Mouse (Mus musculus) midbrain, embryonic 13.5 days (tissue): ENCODE data around the gene Myo10. TPM values are rescaled to one million over a fixed set of nuclear protein-coding genes. Genes with fewer than 3 reads are reported as not detected.

ENCODE experiments used
- ATAC-seq: fragments of 200-750 bp; cut with Nextera tagmentation; 2 replicates; pipeline ENCODE4 v1.8.0; 2017; ENCODE audit warnings: mild to moderate bottlenecking, moderate TSS enrichment, moderate library complexity
- H3K27ac ChIP-seq: fragments of 300-500 bp; sonication (generic); 2 replicates; pipeline ENCODE4 v1.5.1; 2015; ENCODE audit warnings: inconsistent platforms, mild to moderate bottlenecking, moderate library complexity
- H3K27me3 ChIP-seq: fragments of 300-500 bp; sonication (generic); 2 replicates; pipeline ENCODE4 v1.6.1; 2015; ENCODE audit warnings: mild to moderate bottlenecking, inconsistent platforms
- H3K36me3 ChIP-seq: fragments of 300-500 bp; sonication (generic); 2 replicates; pipeline ENCODE4 v1.6.1; 2015; ENCODE audit warnings: mild to moderate bottlenecking, inconsistent platforms
- H3K4me1 ChIP-seq: fragments of 300-500 bp; sonication (generic); replicated peaks from 2 replicates; pipeline ENCODE4 v1.6.1; 2015; ENCODE audit warnings: inconsistent platforms
- H3K4me2 ChIP-seq: fragments of 300-500 bp; sonication (generic); replicated peaks from 2 replicates; pipeline ENCODE4 v1.6.1; 2015; ENCODE audit warnings: moderate library complexity, mild to moderate bottlenecking, inconsistent platforms
- H3K4me3 ChIP-seq: fragments of 300-500 bp; sonication (generic); replicated peaks from 2 replicates; pipeline ENCODE4 v1.5.1; 2015; ENCODE audit warnings: mild to moderate bottlenecking, inconsistent platforms
- H3K9ac ChIP-seq: fragments of 300-500 bp; sonication (generic); replicated peaks from 2 replicates; pipeline ENCODE4 v1.6.1; 2015; ENCODE audit warnings: mild to moderate bottlenecking, inconsistent platforms
- H3K9me3 ChIP-seq: fragments of 300-500 bp; sonication (generic); 2 replicates; pipeline ENCODE4 v1.6.1; 2016; ENCODE audit warnings: mild to moderate bottlenecking, inconsistent platforms
- WGBS: fragments of 180-500 bp; shearing (Covaris S2); methylation state at CpG from one replicate; pipeline ENCODE4 v1.1.7; 2015; 5-methylcytosine and 5-hydroxymethylcytosine counted together
- polyA plus RNA-seq: library from polyadenylated mRNA; unstranded; fragments of >200 nt; fragmentation: Nextera tagmentation; extraction: Ambion mirVana; gene quantifications from 2 replicates; pipeline ENCODE4 v1.2.1, GENCODE M21; 2015

Myo10 gene
- polyA plus RNA-seq, 1 experiment from 2014 or later: 42.9 TPM

DNA sequence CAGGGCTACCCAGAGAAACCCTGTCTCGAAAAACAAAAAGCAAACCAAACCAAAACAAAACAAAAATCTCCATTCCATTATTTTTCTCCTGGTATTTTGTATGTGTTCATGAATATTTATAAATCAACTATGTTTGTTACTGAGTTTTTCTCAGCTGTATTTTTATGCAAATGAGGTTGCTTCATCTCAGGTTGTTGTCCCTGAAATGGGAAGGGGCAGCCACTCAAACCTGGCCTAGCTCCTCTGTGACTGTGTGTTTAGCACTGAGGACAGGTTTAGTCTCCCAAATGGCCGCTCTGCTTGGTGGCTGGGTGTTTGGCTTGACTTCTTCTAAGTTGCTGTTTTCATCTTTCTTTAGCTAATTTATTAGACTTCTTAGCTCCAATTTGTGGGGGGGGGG is 138.7 kb downstream of the Myo10 start:
- H3K4me3 ChIP-seq: peak overlapping the region; percentile 19; the same call in 1 of the 2 replicates
- no peak overlapping the region for H3K9ac ChIP-seq
- H3K36me3 ChIP-seq: no peaks in the 10 kb centered on the region
- H3K4me1 ChIP-seq: peaks cover 89% of the 10 kb centered on the region
- peak overlapping the region; percentile 49 for H3K4me2 ChIP-seq
- WGBS: 33% methylated on average over 2 of the region's 2 CpGs
- ATAC-seq: no peak
- no peaks in the 10 kb centered on the region for H3K27me3 ChIP-seq
- H3K27ac ChIP-seq: peak overlapping the region; percentile 93
- H3K9me3 ChIP-seq: no peaks in the 10 kb centered on the region

DNA sequence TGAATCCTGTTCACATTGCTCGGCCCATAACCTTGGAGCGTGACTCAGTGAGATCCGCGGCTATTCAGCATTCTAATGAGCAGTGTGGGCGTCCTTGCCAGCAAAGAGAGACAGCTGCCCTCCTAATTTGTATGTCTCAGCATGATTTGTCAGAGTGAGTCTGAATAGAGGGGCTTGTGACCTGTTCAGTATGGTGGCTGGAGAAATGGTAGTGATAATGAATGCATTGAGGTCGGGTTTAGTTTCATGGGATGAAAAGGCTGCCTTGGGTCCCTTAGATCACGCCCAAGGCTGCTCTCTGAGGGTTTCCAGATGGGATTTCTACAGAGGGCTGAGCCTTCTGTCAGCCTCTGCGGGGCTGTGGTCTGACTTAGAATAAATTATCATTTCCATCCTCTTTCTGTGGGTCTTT is 139.5 kb downstream of the Myo10 start:
- Histone ChIP-seq H3K27ac (peak overlapping the region; percentile 93), H3K4me1 (peaks cover 89% of the 10 kb centered on the region), H3K36me3 (no peaks in the 10 kb centered on the region), H3K9me3 (no peaks in the 10 kb centered on the region), H3K9ac (peak overlapping the region; percentile 30; the same call in 1 of the 2 replicates), H3K4me2 (peak overlapping the region; percentile 49), H3K27me3 (no peaks in the 10 kb centered on the region), H3K4me3 (peak overlapping the region; percentile 19; the same call in 1 of the 2 replicates)
- 3% methylated on average over 8 of the region's 8 CpGs for WGBS
- ATAC-seq: peak; percentile 85

DNA sequence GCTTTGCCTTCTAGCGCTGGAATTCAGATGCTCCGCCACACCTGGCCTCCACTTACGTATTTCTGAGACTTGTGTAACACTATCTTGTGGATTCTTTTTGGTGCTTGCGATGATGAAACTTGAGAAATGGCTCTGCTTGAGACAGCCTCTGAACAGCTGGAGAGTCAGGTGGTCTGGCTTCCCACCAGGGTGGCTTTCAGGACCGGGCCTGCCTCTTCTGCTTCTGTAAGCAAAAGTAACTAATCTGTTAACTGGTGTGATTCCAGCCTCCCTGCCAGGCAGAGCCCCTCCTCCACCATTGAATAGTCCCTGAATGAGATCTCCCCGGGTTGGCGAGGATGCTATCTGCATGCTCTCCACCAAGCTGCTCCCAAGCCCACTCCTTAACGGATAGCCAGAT is 140.0 kb downstream of the Myo10 start:
- H3K4me2 ChIP-seq: peak overlapping the region; percentile 49
- ATAC-seq: peak; percentile 57
- no peaks in the 10 kb centered on the region for H3K36me3 ChIP-seq
- 0 out of 2 replicates have a peak overlapping the region, but pooled peaks have one; percentile 11 for H3K4me3 ChIP-seq
- 7% methylated on average over 8 of the region's 8 CpGs for WGBS
- no peaks in the 10 kb centered on the region for H3K9me3 ChIP-seq
- peaks cover 89% of the 10 kb centered on the region for H3K4me1 ChIP-seq
- H3K27me3 ChIP-seq: no peaks in the 10 kb centered on the region
- H3K9ac ChIP-seq: peak overlapping the region; percentile 30; the same call in 1 of the 2 replicates
- H3K27ac ChIP-seq: peak overlapping the region; percentile 93

DNA sequence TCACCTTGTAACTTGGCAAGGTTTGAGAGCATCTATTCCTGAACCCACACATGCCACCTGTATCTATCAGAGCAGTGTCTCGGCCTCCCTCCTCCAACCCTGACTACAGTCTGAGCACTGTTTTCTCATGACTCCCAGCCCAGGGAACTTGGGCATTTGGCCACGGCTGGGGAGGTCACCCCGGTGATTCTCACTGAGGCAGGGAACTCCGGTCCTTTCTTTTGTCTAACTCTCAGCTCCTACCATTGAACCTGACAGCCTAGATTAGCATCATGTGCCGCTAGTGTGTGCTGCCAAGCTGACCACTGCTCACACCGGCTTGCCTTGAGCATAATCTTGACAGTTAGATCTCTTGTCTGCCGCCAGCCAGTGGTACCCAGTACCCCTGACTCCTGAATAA is 140.8 kb downstream of the Myo10 start:
- Histone ChIP-seq H3K4me1 (peaks cover 92% of the 10 kb centered on the region), H3K4me2 (peak overlapping the region; percentile 49), H3K4me3 (0 out of 2 replicates have a peak overlapping the region, but pooled peaks have one; percentile 11), H3K27ac (peak overlapping the region; percentile 93), H3K9me3 (no peaks in the 10 kb centered on the region), H3K36me3 (no peaks in the 10 kb centered on the region), H3K9ac (peak overlapping the region; percentile 30; the same call in 1 of the 2 replicates), H3K27me3 (no peaks in the 10 kb centered on the region)
- ATAC-seq: no peak
- 11% methylated on average over 7 of the region's 7 CpGs for WGBS

DNA sequence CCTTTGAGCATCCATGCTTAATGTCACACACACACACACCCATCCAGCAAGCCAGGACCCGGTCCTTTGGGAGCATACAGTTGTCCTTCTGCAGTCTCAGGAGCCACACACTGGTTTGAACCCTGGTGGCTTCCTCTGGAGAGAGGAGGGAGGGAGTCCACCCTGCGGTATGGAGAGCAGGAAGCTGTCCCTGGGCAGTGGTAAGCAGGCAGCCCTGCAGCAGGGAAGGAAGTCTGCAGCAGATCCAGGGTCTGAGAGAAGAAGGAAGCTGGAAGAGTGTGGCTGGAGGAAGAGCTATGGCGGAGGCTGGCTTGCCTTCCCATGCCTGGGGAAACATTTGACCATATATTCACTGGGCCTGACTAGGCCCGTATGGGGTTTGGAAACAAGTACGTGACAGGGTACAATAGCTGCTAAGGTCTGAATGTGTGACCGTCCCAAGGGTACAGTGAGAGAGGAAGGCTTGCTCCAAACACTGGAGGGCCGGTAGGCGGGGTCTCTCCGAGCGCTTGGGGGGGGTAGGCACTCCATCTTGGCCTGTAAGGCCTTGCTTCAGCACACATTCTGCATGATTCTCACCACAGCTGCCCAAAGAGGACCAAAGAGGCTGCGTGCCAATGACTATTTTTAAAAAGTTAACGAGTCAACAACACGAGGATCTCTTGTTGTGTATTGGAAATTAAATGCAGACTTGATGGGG is 142.5 kb downstream of the Myo10 start:
- H3K4me3 ChIP-seq: no peak overlapping the region
- WGBS: 64% methylated on average over 13 of the region's 13 CpGs
- H3K4me1 ChIP-seq: peaks cover 88% of the 10 kb centered on the region
- ATAC-seq: no peak
- no peaks in the 10 kb centered on the region for H3K27me3 ChIP-seq
- H3K9me3 ChIP-seq: no peaks in the 10 kb centered on the region
- peak overlapping the region; percentile 41; the same call in 1 of the 2 replicates for H3K9ac ChIP-seq
- peak overlapping the region; percentile 17 for H3K4me2 ChIP-seq
- H3K36me3 ChIP-seq: no peaks in the 10 kb centered on the region
- H3K27ac ChIP-seq: peak overlapping the region; percentile 93

DNA sequence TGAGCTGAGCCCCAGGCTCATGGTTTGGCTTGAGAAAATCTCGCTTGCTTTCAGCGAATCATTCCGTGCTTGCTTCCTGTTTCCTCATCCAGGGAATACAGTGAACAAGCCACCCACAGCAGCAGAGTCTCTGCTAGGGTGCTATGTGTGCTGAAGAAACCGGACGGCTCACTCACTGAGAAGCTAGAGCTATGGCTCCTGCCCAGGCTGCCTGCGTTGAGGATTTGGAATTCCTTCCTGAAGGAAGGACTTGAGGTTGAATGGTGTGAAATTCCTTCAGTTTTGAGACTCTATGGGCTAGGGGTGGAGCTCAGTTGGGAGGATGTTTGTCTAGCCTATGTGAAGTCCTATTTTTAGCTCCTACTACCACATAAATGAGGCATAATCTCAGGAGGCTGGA is 145.5 kb downstream of the Myo10 start:
- Histone ChIP-seq H3K36me3 (no peaks in the 10 kb centered on the region), H3K4me3 (no peak overlapping the region), H3K27me3 (no peaks in the 10 kb centered on the region), H3K27ac (peak overlapping the region; percentile 32; the same call in 1 of the 2 replicates), H3K4me1 (peaks cover 78% of the 10 kb centered on the region), H3K4me2 (no peak overlapping the region), H3K9ac (no peak overlapping the region), H3K9me3 (no peaks in the 10 kb centered on the region)
- no peak for ATAC-seq
- WGBS: 74% methylated on average over 6 of the region's 6 CpGs

DNA sequence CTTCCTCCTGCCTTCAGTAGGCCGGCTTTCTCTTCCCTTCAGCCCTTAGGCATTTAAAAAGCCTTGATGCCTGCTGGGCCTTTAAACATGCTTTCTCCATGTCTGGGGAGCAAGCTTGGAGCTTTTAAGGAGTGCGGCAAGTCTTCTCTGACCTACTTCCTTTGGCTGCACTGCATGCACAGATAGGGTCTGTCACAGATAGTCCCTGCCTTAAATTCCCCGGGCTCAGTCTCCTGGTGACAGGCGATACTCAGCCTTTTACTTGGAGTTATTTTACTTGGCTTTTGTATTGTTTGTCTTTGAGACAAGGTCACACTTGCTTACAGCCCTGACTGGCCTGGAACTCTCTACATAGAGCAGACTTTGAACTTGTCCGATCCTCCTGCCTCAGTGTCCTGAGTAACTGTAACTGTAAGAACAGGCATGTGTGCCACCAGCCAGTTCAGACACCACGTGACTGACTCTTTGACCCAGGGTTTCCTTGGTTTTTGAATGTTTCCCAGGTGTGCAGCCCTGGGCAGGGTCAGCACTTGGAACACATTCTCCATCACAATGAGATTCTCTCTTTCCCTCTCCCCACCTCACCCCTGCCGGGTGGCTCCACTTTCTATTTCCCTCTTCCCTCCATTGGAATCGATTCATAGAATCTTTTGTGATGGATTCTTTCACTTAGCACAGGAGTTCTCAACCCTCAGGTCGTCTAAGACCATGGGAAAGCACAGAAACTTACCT is 147.4 kb downstream of the Myo10 start:
- 48% methylated on average over 9 of the region's 9 CpGs for WGBS
- H3K36me3 ChIP-seq: no peaks in the 10 kb centered on the region
- ATAC-seq: no peak
- no peak overlapping the region for H3K4me3 ChIP-seq
- no peak overlapping the region for H3K4me2 ChIP-seq
- 0 out of 2 replicates have a peak overlapping the region, but pooled peaks have one; percentile 51 for H3K27ac ChIP-seq
- peaks cover 78% of the 10 kb centered on the region for H3K4me1 ChIP-seq
- no peaks in the 10 kb centered on the region for H3K27me3 ChIP-seq
- H3K9me3 ChIP-seq: no peaks in the 10 kb centered on the region
- no peak overlapping the region; the same call in 1 of the 2 replicates for H3K9ac ChIP-seq

DNA sequence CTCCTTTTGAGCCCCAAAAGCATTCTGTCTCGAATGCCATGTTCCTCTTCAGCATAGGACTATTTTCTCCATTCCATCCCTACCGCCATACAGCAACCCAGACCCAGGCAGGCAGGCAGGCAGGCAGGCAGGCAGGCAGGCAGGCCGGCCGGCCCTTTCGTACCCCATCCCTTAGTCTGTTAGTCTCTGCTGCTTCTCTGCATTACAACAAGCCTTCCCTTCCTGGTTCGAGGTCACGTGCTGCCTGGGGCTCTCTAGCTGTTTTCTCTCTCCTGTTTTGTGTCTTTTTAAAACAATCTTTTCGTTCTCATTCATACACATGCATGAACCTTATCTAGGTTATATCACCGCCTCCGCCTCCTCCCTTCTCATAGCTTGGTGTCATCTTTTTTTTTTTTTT is 149.5 kb downstream of the Myo10 start:
- H3K9me3 ChIP-seq: no peaks in the 10 kb centered on the region
- no peak for ATAC-seq
- H3K36me3 ChIP-seq: no peaks in the 10 kb centered on the region
- H3K27me3 ChIP-seq: no peaks in the 10 kb centered on the region
- H3K4me2 ChIP-seq: no peak overlapping the region
- H3K4me3 ChIP-seq: no peak overlapping the region
- peaks cover 78% of the 10 kb centered on the region for H3K4me1 ChIP-seq
- H3K27ac ChIP-seq: peak overlapping the region; percentile 60; the same call in 1 of the 2 replicates
- 79% methylated on average over 10 of the region's 10 CpGs for WGBS
- H3K9ac ChIP-seq: no peak overlapping the region

DNA sequence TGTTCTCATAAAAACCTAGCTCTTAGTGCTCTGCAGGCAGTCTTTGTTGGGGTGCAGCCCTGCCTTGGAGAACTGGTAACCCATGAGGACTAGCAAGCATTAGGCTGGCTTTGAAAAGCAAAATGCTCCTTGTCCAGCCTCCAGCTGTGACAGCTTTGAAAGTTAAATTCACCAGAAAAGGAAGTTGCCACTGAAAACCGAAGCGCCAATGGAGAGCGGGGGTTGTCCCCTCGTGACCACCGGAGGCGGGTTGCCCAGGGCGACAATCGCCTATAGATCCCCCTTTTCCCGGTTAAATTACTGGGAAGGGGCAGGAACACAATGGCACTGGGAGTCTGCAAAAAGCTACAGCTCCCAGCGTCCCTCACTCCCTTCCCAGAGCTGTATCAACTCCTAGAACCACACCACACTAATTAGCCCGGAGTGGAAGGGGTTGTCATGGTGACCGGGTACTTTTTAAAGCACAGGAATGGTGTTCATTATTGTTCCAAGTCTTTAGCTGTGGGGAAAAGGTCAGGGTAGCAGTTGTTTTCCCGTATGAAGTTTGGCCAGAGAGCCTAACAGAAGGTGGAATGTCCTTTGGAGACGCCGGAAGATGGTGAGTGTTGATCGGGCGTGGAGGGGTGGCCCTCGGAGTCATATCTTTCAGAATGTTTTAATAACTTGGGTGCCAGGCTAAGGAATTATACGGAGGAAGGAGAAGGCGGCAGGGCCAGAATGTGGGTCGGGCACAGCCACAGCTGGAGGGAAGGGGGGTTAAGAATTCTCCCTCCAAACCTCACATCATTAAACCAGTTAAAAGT is 151.6 kb downstream of the Myo10 start:
- H3K9me3 ChIP-seq: no peaks in the 10 kb centered on the region
- H3K36me3 ChIP-seq: peaks cover 11% of the 10 kb centered on the region; the same call in 1 of the 2 replicates
- peaks cover 70% of the 10 kb centered on the region for H3K4me1 ChIP-seq
- H3K27me3 ChIP-seq: no peaks in the 10 kb centered on the region
- peak overlapping the region; percentile 39 for H3K4me3 ChIP-seq
- H3K27ac ChIP-seq: peak overlapping the region; percentile 84
- H3K4me2 ChIP-seq: peak overlapping the region; percentile 52
- ATAC-seq: peak; percentile 92
- WGBS: under 1% methylated on average over 21 of the region's 21 CpGs
- H3K9ac ChIP-seq: peak overlapping the region; percentile 58

DNA sequence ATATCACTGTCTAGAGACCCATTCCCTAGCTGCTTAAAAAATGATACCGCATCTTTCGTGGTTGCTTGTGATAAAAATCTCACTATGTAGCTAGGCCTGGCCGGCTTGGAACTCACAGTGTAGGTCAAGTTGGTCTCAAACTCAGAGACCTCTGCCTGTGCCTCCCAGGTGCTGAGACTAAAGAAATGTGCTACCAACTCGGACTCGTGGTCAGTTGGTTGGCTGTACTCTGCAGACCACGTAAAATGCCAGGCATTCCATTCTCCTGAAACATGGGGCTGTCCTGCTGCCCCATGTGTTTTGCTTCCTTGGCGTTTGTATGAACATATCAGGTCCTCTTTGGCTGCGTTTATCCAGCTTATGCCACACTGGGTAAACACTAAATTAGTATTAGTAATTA is 156.6 kb downstream of the Myo10 start:
- ATAC-seq: no peak
- Histone ChIP-seq H3K9me3 (no peaks in the 10 kb centered on the region), H3K27ac (no peak overlapping the region), H3K9ac (no peak overlapping the region), H3K4me2 (no peak overlapping the region), H3K27me3 (no peaks in the 10 kb centered on the region), H3K4me3 (no peak overlapping the region), H3K4me1 (peaks cover 38% of the 10 kb centered on the region), H3K36me3 (peaks cover 57% of the 10 kb centered on the region)
- WGBS: 79% methylated on average over 8 of the region's 8 CpGs

DNA sequence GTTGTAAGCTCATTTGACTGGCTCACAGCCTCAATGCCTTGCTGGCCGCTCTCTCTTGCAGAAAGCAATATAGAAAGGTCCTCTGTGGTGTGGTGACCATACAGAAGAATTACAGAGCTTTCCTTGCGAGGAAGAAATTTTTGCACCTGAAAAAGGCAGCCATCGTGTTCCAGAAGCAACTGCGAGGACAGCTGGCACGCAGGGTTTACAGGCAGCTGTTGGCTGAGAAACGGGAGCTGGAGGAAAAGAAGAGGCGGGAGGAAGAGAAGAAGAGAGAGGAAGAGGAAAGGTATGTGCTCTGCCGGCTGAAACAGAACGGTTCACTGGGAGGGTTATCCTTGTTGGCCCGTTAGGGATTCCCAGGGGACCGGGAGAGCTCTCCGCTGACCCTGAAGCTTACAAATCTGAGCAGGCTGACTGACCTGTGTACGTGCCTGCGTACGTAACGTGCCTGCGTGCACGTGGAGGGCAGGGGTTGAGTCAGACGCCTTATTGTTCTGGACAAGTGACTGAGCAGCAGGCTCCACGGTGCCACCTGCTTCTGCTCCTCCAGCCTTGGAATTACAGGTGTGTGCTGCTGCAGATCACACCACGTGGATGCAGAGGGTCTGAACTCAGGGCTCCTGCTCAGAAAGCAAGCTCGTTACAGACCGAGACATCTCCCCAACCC is 157.3 kb downstream of the Myo10 start:
- no peak overlapping the region for H3K4me2 ChIP-seq
- peaks cover 65% of the 10 kb centered on the region for H3K36me3 ChIP-seq

More for the DNA sequence above, 157.3 kb downstream of the Myo10 start:
- no peak for ATAC-seq
- Histone ChIP-seq H3K9ac (0 out of 2 replicates have a peak overlapping the region, but pooled peaks have one; percentile 28), H3K27ac (peak overlapping the region; percentile 47; the same call in 1 of the 2 replicates), H3K9me3 (no peaks in the 10 kb centered on the region), H3K4me3 (no peak overlapping the region), H3K4me1 (peaks cover 30% of the 10 kb centered on the region), H3K27me3 (no peaks in the 10 kb centered on the region)
- 70% methylated on average over 23 of the region's 23 CpGs for WGBS
